Mouse (Mus musculus) stomach, embryonic 15.5 days (tissue): ENCODE measurements at regions not wholly inside any gene's neighbourhood (a gene's known extent, or its start where the extent isn't known, plus 50 kb on each side); places are given as distances from the start of the nearest gene placed in this dataset.

Experiments used
- ATAC-seq: fragments of 200-750 bp; cut with Nextera tagmentation; 2 replicates; pipeline ENCODE4 v1.8.0; 2017; ENCODE audit warnings: low read depth, moderate number of reproducible peaks, moderate TSS enrichment; ENCODE audit not compliant: insufficient read depth, low FRiP score
- H3K27ac ChIP-seq: fragments of 300-500 bp; sonication (generic); 2 replicates; pipeline ENCODE4 v1.5.1; 2015; ENCODE audit warnings: mild to moderate bottlenecking, inconsistent platforms
- H3K27me3 ChIP-seq: fragments of 300-500 bp; sonication (generic); replicated peaks from 2 replicates; pipeline ENCODE4 v1.6.1; 2015; ENCODE audit warnings: inconsistent platforms
- H3K36me3 ChIP-seq: fragments of 300-500 bp; sonication (generic); 2 replicates; pipeline ENCODE4 v1.6.1; 2015; ENCODE audit warnings: inconsistent platforms
- H3K4me1 ChIP-seq: fragments of 300-500 bp; sonication (generic); 2 replicates; pipeline ENCODE4 v1.6.1; 2015; ENCODE audit warnings: inconsistent platforms
- H3K4me2 ChIP-seq: fragments of 300-500 bp; sonication (generic); 2 replicates; pipeline ENCODE4 v1.6.1; 2015; ENCODE audit warnings: mild to moderate bottlenecking, inconsistent platforms
- H3K4me3 ChIP-seq: fragments of 300-500 bp; sonication (generic); replicated peaks from 2 replicates; pipeline ENCODE4 v1.5.1; 2015; ENCODE audit warnings: inconsistent platforms
- H3K9ac ChIP-seq: fragments of 300-500 bp; sonication (generic); 2 replicates; pipeline ENCODE4 v1.6.1; 2015; ENCODE audit warnings: inconsistent platforms
- H3K9me3 ChIP-seq: fragments of 300-500 bp; sonication (generic); 2 replicates; pipeline ENCODE4 v1.6.1; 2016; ENCODE audit warnings: inconsistent platforms
- WGBS: fragments of 180-500 bp; shearing (Covaris S2); methylation state at CpG from one replicate; pipeline ENCODE4 v1.1.7; 2015; 5-methylcytosine and 5-hydroxymethylcytosine counted together

GRCm38 (mm10) chr1:91715341-91715740, 85.9 kb upstream of the Twist2 start:
- peak overlapping the region; percentile 26; the same call in 1 of the 2 replicates for H3K27ac ChIP-seq
- H3K27me3 ChIP-seq, result no peaks in the 10 kb centered on the region
- H3K9me3 ChIP-seq, result no peaks in the 10 kb centered on the region
- peaks cover 4% of the 10 kb centered on the region for H3K4me1 ChIP-seq
- WGBS, result 44% methylated on average over 7 of the region's 7 CpGs
- no peaks in the 10 kb centered on the region for H3K36me3 ChIP-seq
- H3K9ac ChIP-seq, result no peak overlapping the region
- no peak overlapping the region for H3K4me3 ChIP-seq
- no peak overlapping the region for H3K4me2 ChIP-seq
- ATAC-seq, result no peak

DNA sequence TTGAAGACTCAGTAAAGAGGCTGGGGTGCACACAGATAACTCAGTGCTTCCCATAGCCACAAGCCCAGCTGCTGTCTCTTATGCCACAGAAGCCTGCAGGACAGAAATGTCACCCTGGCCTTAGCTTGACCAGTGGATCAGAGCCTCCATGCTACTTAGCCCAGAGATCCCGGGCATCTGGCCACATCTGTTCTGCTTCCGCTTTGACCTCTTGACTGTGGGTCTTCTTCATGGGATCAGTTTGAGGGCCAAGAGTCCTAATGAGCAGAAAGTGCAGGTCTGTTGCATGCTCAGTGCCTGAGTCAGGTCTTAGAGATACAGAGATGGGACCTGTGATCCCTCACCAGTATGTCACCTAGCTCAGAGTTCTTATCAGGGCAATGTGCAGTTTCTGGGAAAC, 85.5 kb upstream of the Twist2 start:
- Histone ChIP-seq H3K27ac (no peak overlapping the region; the same call in 1 of the 2 replicates), H3K9me3 (no peaks in the 10 kb centered on the region), H3K36me3 (no peaks in the 10 kb centered on the region), H3K9ac (no peak overlapping the region), H3K4me1 (peaks cover 4% of the 10 kb centered on the region), H3K4me3 (no peak overlapping the region), H3K27me3 (no peaks in the 10 kb centered on the region), H3K4me2 (no peak overlapping the region)
- WGBS, result 78% methylated on average over 2 of the region's 2 CpGs
- no peak for ATAC-seq

DNA sequence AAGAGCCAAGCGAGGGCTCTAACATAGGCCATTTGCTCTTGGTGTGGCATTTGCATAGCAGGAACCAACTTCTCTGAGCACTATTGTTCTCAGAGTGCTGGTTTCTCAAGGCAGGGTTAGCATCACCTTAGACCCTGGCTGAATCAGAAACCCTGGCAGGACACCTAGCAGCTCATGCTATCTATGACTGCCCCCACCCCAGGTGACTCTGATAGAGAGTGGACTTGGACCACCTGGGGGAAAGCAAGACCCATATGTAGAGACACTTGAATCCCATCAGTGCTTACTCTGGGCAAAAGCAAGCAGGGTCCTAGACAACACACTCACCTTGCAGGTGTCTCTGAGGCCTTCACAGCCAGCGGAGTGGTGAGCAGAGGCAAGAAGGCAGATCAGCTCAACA, 84.4 kb upstream of the Twist2 start:
- Histone ChIP-seq H3K4me3 (no peak overlapping the region), H3K4me1 (peaks cover 4% of the 10 kb centered on the region), H3K27ac (no peak overlapping the region), H3K9me3 (no peaks in the 10 kb centered on the region), H3K9ac (no peak overlapping the region), H3K36me3 (no peaks in the 10 kb centered on the region), H3K27me3 (no peaks in the 10 kb centered on the region), H3K4me2 (no peak overlapping the region)
- no peak for ATAC-seq
- WGBS, result 90% methylated on average over 2 of the region's 2 CpGs

GRCm38 (mm10) chr1:91717961-91718360, 83.3 kb upstream of the Twist2 start:
- H3K4me3 ChIP-seq, result no peak overlapping the region
- ATAC-seq, result no peak
- H3K4me2 ChIP-seq, result no peak overlapping the region
- H3K4me1 ChIP-seq, result peaks cover 4% of the 10 kb centered on the region
- 67% methylated on average over 8 of the region's 8 CpGs for WGBS
- no peak overlapping the region for H3K27ac ChIP-seq
- H3K9me3 ChIP-seq, result no peaks in the 10 kb centered on the region
- H3K27me3 ChIP-seq, result no peaks in the 10 kb centered on the region
- no peak overlapping the region for H3K9ac ChIP-seq
- H3K36me3 ChIP-seq, result no peaks in the 10 kb centered on the region

- Histone ChIP-seq H3K9ac (no peak overlapping the region), H3K27ac (no peak overlapping the region), H3K27me3 (no peaks in the 10 kb centered on the region), H3K4me2 (no peak overlapping the region), H3K4me3 (no peak overlapping the region), H3K4me1 (no peaks in the 10 kb centered on the region), H3K36me3 (no peaks in the 10 kb centered on the region), H3K9me3 (no peaks in the 10 kb centered on the region)
- ATAC-seq, result no peak
- WGBS, result 46% methylated on average over 11 of the region's 11 CpGs
These were observed 72.0 kb upstream of the Twist2 start for GRCm38 (mm10) chr1:91729246-91729645.

GRCm38 (mm10) chr1:91730281-91730680, 71.0 kb upstream of the Twist2 start:
- no peak overlapping the region for H3K27ac ChIP-seq
- no peak overlapping the region for H3K4me2 ChIP-seq
- no peak overlapping the region for H3K9ac ChIP-seq
- no peaks in the 10 kb centered on the region for H3K27me3 ChIP-seq
- 68% methylated on average over 2 of the region's 2 CpGs for WGBS
- H3K4me1 ChIP-seq, result no peaks in the 10 kb centered on the region
- no peak overlapping the region for H3K4me3 ChIP-seq
- no peak for ATAC-seq
- H3K9me3 ChIP-seq, result no peaks in the 10 kb centered on the region
- H3K36me3 ChIP-seq, result no peaks in the 10 kb centered on the region

GRCm38 (mm10) chr1:91731703-91732102, 69.6 kb upstream of the Twist2 start:
- Histone ChIP-seq H3K27ac (no peak overlapping the region), H3K36me3 (no peaks in the 10 kb centered on the region), H3K4me2 (no peak overlapping the region), H3K4me3 (no peak overlapping the region), H3K4me1 (no peaks in the 10 kb centered on the region), H3K9me3 (no peaks in the 10 kb centered on the region), H3K27me3 (no peaks in the 10 kb centered on the region), H3K9ac (no peak overlapping the region)
- ATAC-seq, result no peak
- WGBS, result 65% methylated on average over 13 of the region's 13 CpGs

- H3K9ac ChIP-seq, result no peak overlapping the region
- no peaks in the 10 kb centered on the region for H3K27me3 ChIP-seq
- H3K9me3 ChIP-seq, result no peaks in the 10 kb centered on the region
- ATAC-seq, result no peak
- H3K4me3 ChIP-seq, result no peak overlapping the region
- WGBS, result 75% methylated on average over 12 of the region's 12 CpGs
- H3K4me1 ChIP-seq, result no peaks in the 10 kb centered on the region
- H3K36me3 ChIP-seq, result no peaks in the 10 kb centered on the region
- no peak overlapping the region for H3K4me2 ChIP-seq
- no peak overlapping the region for H3K27ac ChIP-seq
These were observed 68.8 kb upstream of the Twist2 start for GRCm38 (mm10) chr1:91732461-91732861.

GRCm38 (mm10) chr1:91734731-91735130, 66.5 kb upstream of the Twist2 start:
- H3K27ac ChIP-seq, result no peak overlapping the region
- no peaks in the 10 kb centered on the region for H3K4me1 ChIP-seq
- no peak overlapping the region for H3K4me2 ChIP-seq
- 87% methylated on average over 2 of the region's 2 CpGs for WGBS
- H3K4me3 ChIP-seq, result no peak overlapping the region
- no peaks in the 10 kb centered on the region for H3K27me3 ChIP-seq
- H3K36me3 ChIP-seq, result no peaks in the 10 kb centered on the region
- no peak overlapping the region for H3K9ac ChIP-seq
- H3K9me3 ChIP-seq, result no peaks in the 10 kb centered on the region
- no peak for ATAC-seq

- Histone ChIP-seq H3K27ac (no peak overlapping the region), H3K4me3 (no peak overlapping the region), H3K36me3 (no peaks in the 10 kb centered on the region), H3K9ac (no peak overlapping the region), H3K9me3 (no peaks in the 10 kb centered on the region), H3K4me1 (no peaks in the 10 kb centered on the region), H3K27me3 (no peaks in the 10 kb centered on the region), H3K4me2 (no peak overlapping the region)
- no peak for ATAC-seq
- 67% methylated on average over 4 of the region's 5 CpGs for WGBS
These were observed 65.8 kb upstream of the Twist2 start for GRCm38 (mm10) chr1:91735436-91735835.

GRCm38 (mm10) chr1:91740661-91741060, 60.6 kb upstream of the Twist2 start:
- ATAC-seq, result no peak
- no peaks in the 10 kb centered on the region for H3K36me3 ChIP-seq
- WGBS, result 87% methylated on average over 8 of the region's 8 CpGs
- no peaks in the 10 kb centered on the region for H3K9me3 ChIP-seq
- H3K9ac ChIP-seq, result no peak overlapping the region
- no peak overlapping the region for H3K4me2 ChIP-seq
- H3K4me3 ChIP-seq, result no peak overlapping the region
- no peaks in the 10 kb centered on the region for H3K27me3 ChIP-seq
- H3K4me1 ChIP-seq, result no peaks in the 10 kb centered on the region
- no peak overlapping the region for H3K27ac ChIP-seq

- H3K27me3 ChIP-seq, result no peaks in the 10 kb centered on the region
- H3K36me3 ChIP-seq, result no peaks in the 10 kb centered on the region
- H3K9me3 ChIP-seq, result no peaks in the 10 kb centered on the region
- no peaks in the 10 kb centered on the region for H3K4me1 ChIP-seq
- 86% methylated on average over 7 of the region's 7 CpGs for WGBS
- H3K4me3 ChIP-seq, result no peak overlapping the region
- H3K4me2 ChIP-seq, result no peak overlapping the region
- no peak overlapping the region for H3K27ac ChIP-seq
- no peak for ATAC-seq
- H3K9ac ChIP-seq, result no peak overlapping the region
These were observed 59.2 kb upstream of the Twist2 start for GRCm38 (mm10) chr1:91742031-91742430.

DNA sequence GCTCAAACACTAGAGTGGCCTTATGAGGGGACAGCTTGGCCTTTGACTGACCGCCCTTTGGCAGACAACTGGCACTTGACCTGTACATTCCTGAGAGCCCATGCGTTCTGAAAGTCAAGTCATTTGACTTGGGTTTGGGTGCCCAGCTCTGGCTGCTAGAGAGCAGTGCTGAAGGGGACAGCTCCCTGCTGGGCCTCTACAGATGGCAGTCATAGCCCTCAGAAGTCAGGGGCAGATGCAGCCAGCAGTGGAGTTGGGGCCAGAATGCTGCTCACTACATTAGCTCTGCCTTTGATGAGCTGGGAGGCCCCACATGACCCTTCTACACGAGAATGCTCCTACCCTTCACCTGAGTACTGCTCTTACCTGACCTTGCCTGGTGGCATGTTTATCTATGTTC, 58.3 kb upstream of the Twist2 start:
- H3K27me3 ChIP-seq, result no peaks in the 10 kb centered on the region
- 41% methylated on average over 3 of the region's 3 CpGs for WGBS
- H3K4me3 ChIP-seq, result no peak overlapping the region
- no peaks in the 10 kb centered on the region for H3K4me1 ChIP-seq
- H3K27ac ChIP-seq, result no peak overlapping the region
- no peak for ATAC-seq
- no peaks in the 10 kb centered on the region for H3K9me3 ChIP-seq
- H3K36me3 ChIP-seq, result no peaks in the 10 kb centered on the region
- no peak overlapping the region for H3K4me2 ChIP-seq
- H3K9ac ChIP-seq, result no peak overlapping the region
